In the genomic region with DNA sequence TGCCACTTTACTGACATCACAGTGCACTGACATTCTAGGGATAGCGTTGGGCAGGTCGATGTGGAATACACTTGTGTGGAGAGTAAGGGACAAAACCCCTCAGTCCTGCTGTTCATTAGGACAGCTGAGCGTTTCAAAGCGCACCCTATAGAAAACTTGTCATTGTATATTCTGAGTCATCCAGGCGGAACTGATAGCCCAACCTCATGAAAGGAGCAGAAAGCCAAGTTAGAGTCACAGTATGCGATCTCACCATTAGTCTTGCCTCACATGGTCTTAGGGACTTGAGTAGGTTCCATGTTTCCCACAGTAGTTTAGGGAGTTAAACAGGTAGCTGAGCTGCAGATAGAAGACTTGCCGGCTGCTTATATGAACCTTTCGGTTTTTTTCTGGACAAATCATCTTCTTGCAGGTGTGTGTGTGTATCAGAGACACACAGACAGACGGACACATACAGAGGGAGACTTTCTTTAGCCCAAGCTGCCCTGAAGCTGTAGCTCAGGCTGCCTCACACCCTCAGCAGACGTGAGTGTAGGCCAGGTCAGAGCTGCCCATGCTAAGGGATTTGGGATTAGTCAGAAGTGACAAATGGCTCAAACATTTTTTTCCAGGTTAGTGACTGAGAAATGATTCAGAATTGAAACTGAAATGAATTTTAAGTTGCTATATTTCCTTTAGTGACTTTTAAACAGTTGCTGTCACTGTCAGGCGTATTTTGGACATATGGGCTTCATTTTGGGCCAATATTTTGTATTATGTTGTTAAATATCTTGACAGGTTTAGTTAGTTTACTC, we compare ENCODE assay signal across 1 mouse cellular context.
TF ChIP-seq lines count a peak whose summit lies in the region.

No protein-coding gene starts in this region.

TF ChIP-seq in MEL, 35 proteins besides CTCF, POLR2A, EP300 and RAD21 (continued from another document):
- TF ChIP-seq TAL1 (IDR thresholded peaks at IDR 0.05; ENCODE audit: low read length), result no peak
- no peak for TF ChIP-seq USF2 (IDR thresholded peaks at IDR 0.05; ENCODE audit: borderline replicate concordance in 1 of 2, insufficient read depth in 1 of 2, low read depth in 1 of 2, low read length in 2 of 2)
- TF ChIP-seq POLR2AphosphoS2 (IDR thresholded peaks at IDR 0.05; ENCODE audit: low read length), result no peak
- no peak for TF ChIP-seq ETS1 (IDR thresholded peaks at IDR 0.05; ENCODE audit: low read depth, low read length)
- no peak for TF ChIP-seq MAX (IDR thresholded peaks at IDR 0.05; ENCODE audit: low read length)
